Mouse (Mus musculus): ENCODE measurements at regions not wholly inside any gene's neighbourhood (a gene's known extent, or its start where the extent isn't known, plus 50 kb on each side); places are given as distances from the start of the nearest gene placed in this dataset.

- Histone ChIP-seq H3K36me3 (ENCODE audit: control insufficient read depth, insufficient read depth, low read length) (no peaks in the 10 kb centered on the region), H3K9me3 (ENCODE audit: control insufficient read depth, low read length) (no peaks in the 10 kb centered on the region), H3K27me3 (replicated peaks; ENCODE audit: control insufficient read depth, insufficient read depth, low read length) (no peaks in the 10 kb centered on the region), H3K4me3 (ENCODE audit: low read depth, low read length) (no peak overlapping the region), H3K27ac (ENCODE audit: low read depth) (no peak overlapping the region), H3K4me2 (ENCODE audit: low read length) (no peak overlapping the region), H3K4me1 (replicated peaks; ENCODE audit: control insufficient read depth, insufficient read depth, low read length) (no peaks in the 10 kb centered on the region; the same call in 1 of the 2 replicates), H3K9ac (ENCODE audit: low read length) (no peak overlapping the region)
- DNase-seq (ENCODE audit: low spot score) (no peak), ATAC-seq (replicated peaks; ENCODE audit: low FRiP score, low TSS enrichment, low read depth) (no peak)
- 87% methylated on average over 7 of the region's 7 CpGs for WGBS
Observed at GRCm38 (mm10) chr10:125802923-125803583, 162.9 kb upstream of the Lrig3 start.

- H3K4me2 ChIP-seq (ENCODE audit: low read length): no peak overlapping the region
- H3K27me3 ChIP-seq (replicated peaks; ENCODE audit: control insufficient read depth, insufficient read depth, low read length): no peaks in the 10 kb centered on the region
- WGBS: 41% methylated on average over 8 of the region's 8 CpGs
- H3K4me1 ChIP-seq (replicated peaks; ENCODE audit: control insufficient read depth, insufficient read depth, low read length): peaks cover 20% of the 10 kb centered on the region
- no peak for ATAC-seq (replicated peaks; ENCODE audit: low FRiP score, low TSS enrichment, low read depth)
- no peaks in the 10 kb centered on the region for H3K36me3 ChIP-seq (ENCODE audit: control insufficient read depth, insufficient read depth, low read length)
- no peak for DNase-seq (ENCODE audit: low spot score)
- H3K9me3 ChIP-seq (ENCODE audit: control insufficient read depth, low read length): no peaks in the 10 kb centered on the region
- no peak overlapping the region for H3K9ac ChIP-seq (ENCODE audit: low read length)
- H3K4me3 ChIP-seq (ENCODE audit: low read depth, low read length): no peak overlapping the region
- no peak overlapping the region for H3K27ac ChIP-seq (ENCODE audit: low read depth)
Observed at GRCm38 (mm10) chr10:125809763-125810361, 156.1 kb upstream of the Lrig3 start.

GRCm38 (mm10) chr10:125810590-125810989, 155.4 kb upstream of the Lrig3 start:
- Histone ChIP-seq H3K9me3 (ENCODE audit: control insufficient read depth, low read length) (no peaks in the 10 kb centered on the region), H3K4me3 (ENCODE audit: low read depth, low read length) (no peak overlapping the region), H3K36me3 (ENCODE audit: control insufficient read depth, insufficient read depth, low read length) (no peaks in the 10 kb centered on the region), H3K27ac (ENCODE audit: low read depth) (no peak overlapping the region), H3K27me3 (replicated peaks; ENCODE audit: control insufficient read depth, insufficient read depth, low read length) (no peaks in the 10 kb centered on the region), H3K4me2 (ENCODE audit: low read length) (no peak overlapping the region), H3K9ac (ENCODE audit: low read length) (no peak overlapping the region), H3K4me1 (replicated peaks; ENCODE audit: control insufficient read depth, insufficient read depth, low read length) (peaks cover 20% of the 10 kb centered on the region)
- DNase-seq (ENCODE audit: low spot score) (no peak), ATAC-seq (replicated peaks; ENCODE audit: low FRiP score, low TSS enrichment, low read depth) (no peak)
- WGBS: 24% methylated on average over 3 of the region's 3 CpGs

- no peak overlapping the region for H3K4me2 ChIP-seq (ENCODE audit: low read length)
- no peak overlapping the region for H3K4me3 ChIP-seq (ENCODE audit: low read depth, low read length)
- H3K27ac ChIP-seq (ENCODE audit: low read depth): peak overlapping the region; percentile 41; the same call in 1 of the 2 replicates
- H3K4me1 ChIP-seq (replicated peaks; ENCODE audit: control insufficient read depth, insufficient read depth, low read length): peaks cover 20% of the 10 kb centered on the region
- no peak for ATAC-seq (replicated peaks; ENCODE audit: low FRiP score, low TSS enrichment, low read depth)
- H3K9me3 ChIP-seq (ENCODE audit: control insufficient read depth, low read length): no peaks in the 10 kb centered on the region
- no peak for DNase-seq (ENCODE audit: low spot score)
- 41% methylated on average over 7 of the region's 7 CpGs for WGBS
- no peaks in the 10 kb centered on the region for H3K36me3 ChIP-seq (ENCODE audit: control insufficient read depth, insufficient read depth, low read length)
- H3K27me3 ChIP-seq (replicated peaks; ENCODE audit: control insufficient read depth, insufficient read depth, low read length): no peaks in the 10 kb centered on the region
- H3K9ac ChIP-seq (ENCODE audit: low read length): no peak overlapping the region
Observed at GRCm38 (mm10) chr10:125814191-125814887, 151.6 kb upstream of the Lrig3 start.

- H3K27me3 ChIP-seq (replicated peaks; ENCODE audit: control insufficient read depth, insufficient read depth, low read length): no peaks in the 10 kb centered on the region
- no peak overlapping the region for H3K9ac ChIP-seq (ENCODE audit: low read length)
- no peaks in the 10 kb centered on the region for H3K9me3 ChIP-seq (ENCODE audit: control insufficient read depth, low read length)
- 55% methylated on average over 5 of the region's 5 CpGs for WGBS
- no peak overlapping the region for H3K4me2 ChIP-seq (ENCODE audit: low read length)
- no peaks in the 10 kb centered on the region for H3K4me1 ChIP-seq (replicated peaks; ENCODE audit: control insufficient read depth, insufficient read depth, low read length)
- no peak for ATAC-seq (replicated peaks; ENCODE audit: low FRiP score, low TSS enrichment, low read depth)
- H3K4me3 ChIP-seq (ENCODE audit: low read depth, low read length): no peak overlapping the region
- no peak overlapping the region for H3K27ac ChIP-seq (ENCODE audit: low read depth)
- no peaks in the 10 kb centered on the region for H3K36me3 ChIP-seq (ENCODE audit: control insufficient read depth, insufficient read depth, low read length)
- DNase-seq (ENCODE audit: low spot score): no peak
Observed at GRCm38 (mm10) chr10:125832134-125832533, 133.8 kb upstream of the Lrig3 start.

GRCm38 (mm10) chr10:125832764-125833163, 133.2 kb upstream of the Lrig3 start:
- no peak for DNase-seq (ENCODE audit: low spot score)
- Histone ChIP-seq H3K4me1 (replicated peaks; ENCODE audit: control insufficient read depth, insufficient read depth, low read length) (no peaks in the 10 kb centered on the region), H3K27ac (ENCODE audit: low read depth) (no peak overlapping the region), H3K4me2 (ENCODE audit: low read length) (no peak overlapping the region), H3K9me3 (ENCODE audit: control insufficient read depth, low read length) (no peaks in the 10 kb centered on the region), H3K4me3 (ENCODE audit: low read depth, low read length) (no peak overlapping the region), H3K36me3 (ENCODE audit: control insufficient read depth, insufficient read depth, low read length) (no peaks in the 10 kb centered on the region), H3K27me3 (replicated peaks; ENCODE audit: control insufficient read depth, insufficient read depth, low read length) (no peaks in the 10 kb centered on the region), H3K9ac (ENCODE audit: low read length) (no peak overlapping the region)
- WGBS: 84% methylated on average over 7 of the region's 7 CpGs
- no peak for ATAC-seq (replicated peaks; ENCODE audit: low FRiP score, low TSS enrichment, low read depth)

GRCm38 (mm10) chr10:125833989-125834388, 132.0 kb upstream of the Lrig3 start:
- Histone ChIP-seq H3K4me1 (replicated peaks; ENCODE audit: control insufficient read depth, insufficient read depth, low read length) (no peaks in the 10 kb centered on the region), H3K27me3 (replicated peaks; ENCODE audit: control insufficient read depth, insufficient read depth, low read length) (no peaks in the 10 kb centered on the region), H3K27ac (ENCODE audit: low read depth) (no peak overlapping the region), H3K36me3 (ENCODE audit: control insufficient read depth, insufficient read depth, low read length) (no peaks in the 10 kb centered on the region), H3K9me3 (ENCODE audit: control insufficient read depth, low read length) (no peaks in the 10 kb centered on the region), H3K4me2 (ENCODE audit: low read length) (no peak overlapping the region), H3K9ac (ENCODE audit: low read length) (no peak overlapping the region), H3K4me3 (ENCODE audit: low read depth, low read length) (no peak overlapping the region)
- DNase-seq (ENCODE audit: low spot score): no peak
- WGBS: 85% methylated on average over 4 of the region's 4 CpGs
- no peak for ATAC-seq (replicated peaks; ENCODE audit: low FRiP score, low TSS enrichment, low read depth)

- Histone ChIP-seq H3K4me2 (ENCODE audit: low read length) (no peak overlapping the region), H3K27me3 (replicated peaks; ENCODE audit: control insufficient read depth, insufficient read depth, low read length) (no peaks in the 10 kb centered on the region), H3K36me3 (ENCODE audit: control insufficient read depth, insufficient read depth, low read length) (no peaks in the 10 kb centered on the region), H3K9ac (ENCODE audit: low read length) (no peak overlapping the region), H3K9me3 (ENCODE audit: control insufficient read depth, low read length) (no peaks in the 10 kb centered on the region), H3K4me3 (ENCODE audit: low read depth, low read length) (no peak overlapping the region), H3K27ac (ENCODE audit: low read depth) (no peak overlapping the region), H3K4me1 (replicated peaks; ENCODE audit: control insufficient read depth, insufficient read depth, low read length) (no peaks in the 10 kb centered on the region; the same call in 1 of the 2 replicates)
- 71% methylated on average over 11 of the region's 11 CpGs for WGBS
- DNase-seq (ENCODE audit: low spot score) (no peak), ATAC-seq (replicated peaks; ENCODE audit: low FRiP score, low TSS enrichment, low read depth) (no peak)
Observed at GRCm38 (mm10) chr10:125838982-125839381, 127.0 kb upstream of the Lrig3 start.
